Mouse (Mus musculus) heart, embryonic 10.5 days (tissue): ENCODE measurements around the gene BC049730. TPM values are rescaled to one million over a fixed set of nuclear protein-coding genes. Genes with fewer than 3 reads are reported as not detected.
"Not testable (repeated sequence)": the region's sequence is repeated elsewhere in the genome, so short reads cannot be mapped to it uniquely, and the experiment has no call there.

Experiments used
- DNase-seq: peaks from one replicate; pipeline ENCODE4 v3.0.0-alpha.2; 2017; ENCODE audit warnings: low spot score
- H3K27ac ChIP-seq: fragments of 300-500 bp; sonication (generic); 2 replicates; pipeline ENCODE4 v1.5.1; 2016; ENCODE audit warnings: mild to moderate bottlenecking
- H3K27me3 ChIP-seq: fragments of 300-500 bp; sonication (generic); 2 replicates; pipeline ENCODE4 v1.6.1; 2016; ENCODE audit warnings: mild to moderate bottlenecking; ENCODE audit not compliant: poor library complexity, insufficient read depth, severe bottlenecking
- H3K36me3 ChIP-seq: fragments of 300-500 bp; sonication (generic); 2 replicates; pipeline ENCODE4 v1.6.1; 2016; ENCODE audit warnings: mild to moderate bottlenecking, moderate library complexity
- H3K4me1 ChIP-seq: fragments of 300-500 bp; sonication (generic); 2 replicates; pipeline ENCODE4 v1.6.1; 2016; ENCODE audit warnings: mild to moderate bottlenecking
- H3K4me3 ChIP-seq: fragments of 300-500 bp; sonication (generic); 2 replicates; pipeline ENCODE4 v1.5.1; 2016; ENCODE audit warnings: mild to moderate bottlenecking, moderate library complexity
- H3K9me3 ChIP-seq: fragments of 300-500 bp; sonication (generic); 2 replicates; pipeline ENCODE4 v1.6.1; 2016; ENCODE audit warnings: mild to moderate bottlenecking, moderate library complexity
- WGBS: fragments of 180-500 bp; shearing (Covaris S2); methylation state at CpG from one replicate; pipeline ENCODE4 v1.1.7; 2016; 5-methylcytosine and 5-hydroxymethylcytosine counted together
- polyA plus RNA-seq: library from polyadenylated mRNA; unstranded; fragments of >200 nt; fragmentation: Nextera tagmentation; extraction: Ambion mirVana; gene quantifications from 2 replicates; pipeline ENCODE4 v1.2.1, GENCODE M21; 2016

Gene BC049730
- polyA plus RNA-seq = not detected in 2 replicates

GRCm38 (mm10) chr7:24708832-24709292 lies at the start of gene BC049730:
Gene BC049730, plus strand, starts transcription at chr7:24709242.
- Histone ChIP-seq H3K9me3 (no peaks in the 10 kb centered on the region), H3K4me3 (no peak within 1 kb of the TSS), H3K27ac (no peak within 1 kb of the TSS), H3K36me3 (no peaks in the 10 kb centered on the region), H3K27me3 (no peaks in the 10 kb centered on the region), H3K4me1 (no peaks in the 10 kb centered on the region)
- 87% methylated on average over 14 of the region's 14 CpGs for WGBS
- peak; percentile 25 for DNase-seq

- Histone ChIP-seq H3K4me3 (no peak overlapping the region), H3K36me3 (no peaks in the 10 kb centered on the region), H3K27ac (no peak overlapping the region), H3K9me3 (no peaks in the 10 kb centered on the region), H3K27me3 (no peaks in the 10 kb centered on the region), H3K4me1 (no peaks in the 10 kb centered on the region)
- WGBS = 58% methylated on average over 12 of the region's 12 CpGs
- no peak for DNase-seq
Observed at GRCm38 (mm10) chr7:24659737-24660357, 49.2 kb upstream of the BC049730 start.

- H3K4me1 ChIP-seq = no peaks in the 10 kb centered on the region
- H3K36me3 ChIP-seq = no peaks in the 10 kb centered on the region
- no peak for DNase-seq
- no peaks in the 10 kb centered on the region for H3K27me3 ChIP-seq
- no peaks in the 10 kb centered on the region for H3K9me3 ChIP-seq
- WGBS = 61% methylated on average over 17 of the region's 17 CpGs
- H3K27ac ChIP-seq = no peak overlapping the region
- H3K4me3 ChIP-seq = no peak overlapping the region
Observed at GRCm38 (mm10) chr7:24661118-24661904, 47.7 kb upstream of the BC049730 start.

GRCm38 (mm10) chr7:24662575-24662974 lies 46.5 kb upstream of the BC049730 start:
- Histone ChIP-seq H3K4me3 (no peak overlapping the region), H3K9me3 (no peaks in the 10 kb centered on the region), H3K4me1 (no peaks in the 10 kb centered on the region), H3K27me3 (no peaks in the 10 kb centered on the region), H3K36me3 (no peaks in the 10 kb centered on the region), H3K27ac (no peak overlapping the region)
- WGBS = 16% methylated on average over 8 of the region's 8 CpGs
- DNase-seq = no peak

GRCm38 (mm10) chr7:24664301-24664700 lies 44.7 kb upstream of the BC049730 start:
- Histone ChIP-seq H3K4me1 (no peaks in the 10 kb centered on the region), H3K27me3 (no peaks in the 10 kb centered on the region), H3K9me3 (no peaks in the 10 kb centered on the region), H3K4me3 (no peak overlapping the region), H3K27ac (no peak overlapping the region), H3K36me3 (no peaks in the 10 kb centered on the region)
- no peak for DNase-seq
- 30% methylated on average over 8 of the region's 8 CpGs for WGBS

- no peaks in the 10 kb centered on the region for H3K4me1 ChIP-seq
- DNase-seq = no peak
- no peaks in the 10 kb centered on the region for H3K9me3 ChIP-seq
- H3K36me3 ChIP-seq = no peaks in the 10 kb centered on the region
- WGBS = 60% methylated on average over 9 of the region's 9 CpGs
- no peaks in the 10 kb centered on the region for H3K27me3 ChIP-seq
- H3K27ac ChIP-seq = no peak overlapping the region
- no peak overlapping the region for H3K4me3 ChIP-seq
Observed at GRCm38 (mm10) chr7:24664959-24665358, 44.1 kb upstream of the BC049730 start.

- Histone ChIP-seq H3K27me3 (no peaks in the 10 kb centered on the region), H3K27ac (no peak overlapping the region), H3K4me3 (no peak overlapping the region), H3K36me3 (no peaks in the 10 kb centered on the region), H3K9me3 (no peaks in the 10 kb centered on the region), H3K4me1 (no peaks in the 10 kb centered on the region)
- WGBS = 88% methylated on average over 23 of the region's 23 CpGs
- DNase-seq = no peak
Observed at GRCm38 (mm10) chr7:24671944-24672439, 37.0 kb upstream of the BC049730 start.

- Histone ChIP-seq H3K36me3 (no peaks in the 10 kb centered on the region), H3K4me3 (no peak within 1 kb of the TSS), H3K9me3 (no peaks in the 10 kb centered on the region), H3K4me1 (no peaks in the 10 kb centered on the region), H3K27ac (no peak within 1 kb of the TSS), H3K27me3 (no peaks in the 10 kb centered on the region)
- no peak for DNase-seq
- WGBS = 77% methylated on average over 9 of the region's 9 CpGs
Observed at GRCm38 (mm10) chr7:24676575-24676974, 32.5 kb upstream of the BC049730 start, which contains the start of gene Tex101. Gene Tex101, minus strand, starts transcription at chr7:24676675.

GRCm38 (mm10) chr7:24684121-24684520 lies 24.9 kb upstream of the BC049730 start:
- not testable (repeated sequence) for H3K27me3 ChIP-seq, H3K27ac ChIP-seq, H3K9me3 ChIP-seq, H3K4me1 ChIP-seq, DNase-seq, H3K4me3 ChIP-seq, H3K36me3 ChIP-seq
- WGBS = 66% methylated on average over 7 of the region's 7 CpGs

GRCm38 (mm10) chr7:24687519-24687918 lies 21.5 kb upstream of the BC049730 start:
- H3K27ac ChIP-seq, H3K4me1 ChIP-seq, DNase-seq, H3K4me3 ChIP-seq, H3K9me3 ChIP-seq, H3K36me3 ChIP-seq, H3K27me3 ChIP-seq: not testable (repeated sequence)
- WGBS = 86% methylated on average over 10 of the region's 10 CpGs

GRCm38 (mm10) chr7:24692693-24693092 lies 16.3 kb upstream of the BC049730 start:
- H3K4me1 ChIP-seq, H3K27me3 ChIP-seq, DNase-seq, H3K27ac ChIP-seq, H3K36me3 ChIP-seq, H3K4me3 ChIP-seq, H3K9me3 ChIP-seq: not testable (repeated sequence)
- 78% methylated on average over 3 of the region's 3 CpGs for WGBS

GRCm38 (mm10) chr7:24697891-24698290 lies 11.2 kb upstream of the BC049730 start:
- not testable (repeated sequence) for H3K27ac ChIP-seq, H3K4me3 ChIP-seq, H3K9me3 ChIP-seq, H3K27me3 ChIP-seq, H3K36me3 ChIP-seq, H3K4me1 ChIP-seq
- WGBS = 86% methylated on average over 4 of the region's 4 CpGs
- peak; percentile 35 for DNase-seq

GRCm38 (mm10) chr7:24702841-24703240 lies 6.2 kb upstream of the BC049730 start:
- not testable (repeated sequence) for H3K36me3 ChIP-seq, H3K4me3 ChIP-seq, H3K27ac ChIP-seq, H3K4me1 ChIP-seq, H3K9me3 ChIP-seq, H3K27me3 ChIP-seq
- DNase-seq = peak; percentile 53
- WGBS = 77% methylated on average over 9 of the region's 9 CpGs
